Mouse (Mus musculus): ENCODE results near the gene Slit3. TPM values are rescaled to one million over a fixed set of nuclear protein-coding genes. Genes with fewer than 3 reads are reported as not detected.
A peak's percentile ranks its signal among the peaks of the same experiment; 100 is the strongest.

Slit3 gene
- total and polyA plus RNA-seq, 3 experiments, result 0.55 to 4.8 (median 2.8) TPM

- in situ Hi-C loops (cut with MboI; ENCODE audit: low pct_ligation_motif_present, low pct_unique_long_range_greater_than_20kb, low sequenced_read_pairs) (loop anchor here (25.0 kb wide), 1 partner anchor 188 kb away; no protein-coding TSS in a partner anchor), dilution Hi-C loops (cut with MboI; ENCODE audit: extremely low pct_ligation_motif_present, extremely low pct_unique_long_range_greater_than_20kb, low sequenced_read_pairs) (no loop called here)
- Histone ChIP-seq H3K36me3 (replicated peaks in 1 of 2; ENCODE audit: control insufficient read depth in 1 of 2, insufficient read depth in 1 of 2, low read length in 1 of 2) (no peaks in the 10 kb centered on the region), H3K9ac (ENCODE audit: insufficient read depth, low read depth) (no peak overlapping the region), H3K4me1 (ENCODE audit: control insufficient read depth in 1 of 2, insufficient read depth in 2 of 2) (peaks cover 0 to 10% of the 10 kb centered on the region in 2 experiments; a peak in 2 of 4 replicates), H3K27ac (ENCODE audit: insufficient read depth, low read depth) (no peak overlapping the region), H3K9me3 (replicated peaks; ENCODE audit: low read length) (no peaks in the 10 kb centered on the region), H3K27me3 (replicated peaks) (peaks cover 2% of the 10 kb centered on the region), H3K4me3 (replicated peaks in 1 of 3; ENCODE audit: low read depth in 2 of 3, low read length in 2 of 3, poor library complexity in 1 of 3) (no peak overlapping the region), H3K79me2 (replicated peaks; ENCODE audit: control insufficient read depth, extremely low read depth, insufficient read depth, poor library complexity, severe bottlenecking) (no peaks in the 10 kb centered on the region), H3K4me2 (ENCODE audit: insufficient read depth, low read depth, poor library complexity, severe bottlenecking) (no peak overlapping the region)
- no peak for DNase-seq (ENCODE audit: extremely low read depth)
- TF ChIP-seq E2F4 (IDR thresholded peaks at IDR 0.05; ENCODE audit: insufficient replicate concordance, low read depth, low read length), result no peak
- no peak for TF ChIP-seq HCFC1 (IDR thresholded peaks at IDR 0.05; ENCODE audit: low read depth, low read length)
These were observed 45.6 kb upstream of the Slit3 start for GRCm38 (mm10) chr11:35075411-35075810.

- Histone ChIP-seq H3K27me3 (replicated peaks) (peaks cover 3% of the 10 kb centered on the region), H3K27ac (ENCODE audit: insufficient read depth, low read depth) (no peak overlapping the region), H3K4me1 (ENCODE audit: control insufficient read depth in 1 of 2, insufficient read depth in 2 of 2) (peaks cover 18 to 58% of the 10 kb centered on the region in 2 experiments), H3K36me3 (replicated peaks in 1 of 2; ENCODE audit: control insufficient read depth in 1 of 2, insufficient read depth in 1 of 2, low read length in 1 of 2) (no peaks in the 10 kb centered on the region), H3K79me2 (replicated peaks; ENCODE audit: control insufficient read depth, extremely low read depth, insufficient read depth, poor library complexity, severe bottlenecking) (no peaks in the 10 kb centered on the region), H3K9me3 (replicated peaks; ENCODE audit: low read length) (no peaks in the 10 kb centered on the region), H3K9ac (ENCODE audit: insufficient read depth, low read depth) (no peak overlapping the region), H3K4me2 (ENCODE audit: insufficient read depth, low read depth, poor library complexity, severe bottlenecking) (no peak overlapping the region), H3K4me3 (replicated peaks in 1 of 3; ENCODE audit: low read depth in 2 of 3, low read length in 2 of 3, poor library complexity in 1 of 3) (no peak overlapping the region)
- dilution Hi-C loops (cut with MboI; ENCODE audit: extremely low pct_ligation_motif_present, extremely low pct_unique_long_range_greater_than_20kb, low sequenced_read_pairs), result no loop called here
- in situ Hi-C loops (cut with MboI; ENCODE audit: low pct_ligation_motif_present, low pct_unique_long_range_greater_than_20kb, low sequenced_read_pairs), result loop anchor here (25.0 kb wide), 1 partner anchor 193 kb away; no protein-coding TSS in a partner anchor
- no peak for DNase-seq (ENCODE audit: extremely low read depth)
- TF ChIP-seq TCF12 (IDR thresholded peaks at IDR 0.05; ENCODE audit: low read depth, low read length), result no peak
- 0 out of 2 replicates have a peak, but pooled peaks have one; percentile 16 for TF ChIP-seq BHLHE40 (IDR thresholded peaks at IDR 0.05; ENCODE audit: low read depth, low read length)
These were observed 40.4 kb upstream of the Slit3 start for GRCm38 (mm10) chr11:35080451-35081125.

GRCm38 (mm10) chr11:35082297-35082696 is 38.7 kb upstream of the Slit3 start:
- H3K4me3 ChIP-seq (replicated peaks in 1 of 3; ENCODE audit: low read depth in 2 of 3, low read length in 2 of 3, poor library complexity in 1 of 3), result no peak overlapping the region
- H3K4me2 ChIP-seq (ENCODE audit: insufficient read depth, low read depth, poor library complexity, severe bottlenecking), result no peak overlapping the region
- dilution Hi-C loops (cut with MboI; ENCODE audit: extremely low pct_ligation_motif_present, extremely low pct_unique_long_range_greater_than_20kb, low sequenced_read_pairs), result no loop called here
- no peak overlapping the region for H3K27ac ChIP-seq (ENCODE audit: insufficient read depth, low read depth)
- H3K79me2 ChIP-seq (replicated peaks; ENCODE audit: control insufficient read depth, extremely low read depth, insufficient read depth, poor library complexity, severe bottlenecking), result no peaks in the 10 kb centered on the region
- H3K27me3 ChIP-seq (replicated peaks), result peaks cover 3% of the 10 kb centered on the region
- no peak for DNase-seq (ENCODE audit: extremely low read depth)
- peaks cover 21 to 75% of the 10 kb centered on the region in 2 experiments for H3K4me1 ChIP-seq (ENCODE audit: control insufficient read depth in 1 of 2, insufficient read depth in 2 of 2)
- in situ Hi-C loops (cut with MboI; ENCODE audit: low pct_ligation_motif_present, low pct_unique_long_range_greater_than_20kb, low sequenced_read_pairs), result loop anchor here (25.0 kb wide), 1 partner anchor 195 kb away; no protein-coding TSS in a partner anchor
- TF ChIP-seq MXI1 (IDR thresholded peaks at IDR 0.05; ENCODE audit: low read depth, low read length), result no peak
- no peak for TF ChIP-seq MEF2A (IDR thresholded peaks at IDR 0.05; ENCODE audit: borderline replicate concordance, low read depth, low read length)
- no peak for TF ChIP-seq ZC3H11A (IDR thresholded peaks at IDR 0.05; ENCODE audit: low read depth, low read length)
- TF ChIP-seq CHD2 (IDR thresholded peaks at IDR 0.05; ENCODE audit: low read length), result no peak
- H3K36me3 ChIP-seq (replicated peaks in 1 of 2; ENCODE audit: control insufficient read depth in 1 of 2, insufficient read depth in 1 of 2, low read length in 1 of 2), result no peaks in the 10 kb centered on the region
- no peak overlapping the region for H3K9ac ChIP-seq (ENCODE audit: insufficient read depth, low read depth)
- H3K9me3 ChIP-seq (replicated peaks; ENCODE audit: low read length), result no peaks in the 10 kb centered on the region
